Mouse (Mus musculus) embryo, embryonic 10.5 days (tissue): Measurements from ENCODE around the gene 5730596B20Rik.

Experiments used
- DNase-seq: peaks from one replicate; pipeline ENCODE4 v3.0.0-alpha.2; 2015; ENCODE audit warnings: low spot score

The 5730596B20Rik gene

DNA sequence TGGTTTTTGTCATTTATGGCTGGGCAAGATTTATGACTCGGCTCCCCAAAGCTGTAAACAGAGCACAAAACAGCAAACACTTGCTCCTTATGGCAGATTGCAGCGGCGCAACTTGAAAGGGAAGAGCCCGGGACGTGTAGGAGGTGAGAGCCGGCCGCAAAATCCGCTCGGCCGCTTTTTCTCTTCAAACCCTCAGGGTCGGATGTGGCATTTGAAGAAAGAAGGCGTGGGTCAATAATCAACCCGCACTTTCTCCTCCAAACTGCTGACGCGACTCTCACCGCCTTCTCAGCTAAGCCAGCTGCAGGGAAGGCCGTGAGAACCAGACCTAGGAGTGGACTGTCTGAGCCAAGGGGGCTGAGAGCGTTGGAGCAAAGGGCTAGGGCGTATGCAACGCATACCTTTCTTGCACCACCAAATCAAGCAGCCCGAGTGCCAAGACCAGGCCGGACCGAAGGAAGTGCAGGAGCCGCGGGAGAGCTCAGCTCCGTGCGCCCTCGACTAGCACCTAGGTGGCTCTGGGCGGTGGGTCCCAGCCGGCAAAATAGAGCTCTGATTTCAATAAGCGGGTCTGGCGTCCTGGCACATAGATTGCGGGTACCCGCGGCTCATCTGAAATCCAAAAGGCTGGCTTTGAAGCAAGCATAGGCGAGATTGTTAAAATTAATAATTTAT, at the start of gene 5730596B20Rik:
Gene 5730596B20Rik, plus strand, starts transcription at position 438 of the 675 bp plus-strand sequence.
- DNase-seq, result peak; percentile 87

DNA sequence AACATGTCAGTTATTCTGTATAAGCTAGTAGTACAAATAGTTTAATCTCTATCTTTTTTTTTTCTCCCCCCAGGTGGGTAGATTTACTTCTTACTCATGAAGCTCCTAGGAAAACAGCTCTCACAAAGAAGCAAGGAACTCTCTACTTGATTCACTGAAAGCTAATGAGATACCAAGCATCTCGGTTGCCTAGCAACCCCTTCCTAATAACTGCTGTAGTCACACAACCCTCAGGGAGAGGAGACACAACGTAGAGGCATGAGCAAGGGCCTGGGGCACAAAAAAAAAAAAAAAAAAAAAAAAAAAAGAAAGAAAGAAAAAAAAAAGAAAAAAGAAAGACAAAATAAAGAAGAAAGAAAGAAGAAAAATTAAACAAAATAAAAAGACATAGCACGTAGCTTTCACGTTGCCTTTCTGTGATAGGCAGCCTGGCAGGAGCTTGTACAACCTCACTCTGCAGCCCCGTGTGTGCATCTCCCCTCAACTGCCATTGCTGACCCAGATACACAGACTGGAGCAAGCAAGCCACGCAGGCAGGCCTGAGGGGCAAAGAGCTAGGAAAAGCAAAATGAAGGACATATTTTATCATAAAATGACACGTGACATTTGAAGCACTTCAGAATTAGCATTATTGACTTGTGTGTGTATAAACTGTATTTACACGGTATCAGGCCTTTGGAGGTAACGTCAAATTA, 39.3 kb upstream of the 5730596B20Rik start:
- peak; percentile 83 for DNase-seq

DNA sequence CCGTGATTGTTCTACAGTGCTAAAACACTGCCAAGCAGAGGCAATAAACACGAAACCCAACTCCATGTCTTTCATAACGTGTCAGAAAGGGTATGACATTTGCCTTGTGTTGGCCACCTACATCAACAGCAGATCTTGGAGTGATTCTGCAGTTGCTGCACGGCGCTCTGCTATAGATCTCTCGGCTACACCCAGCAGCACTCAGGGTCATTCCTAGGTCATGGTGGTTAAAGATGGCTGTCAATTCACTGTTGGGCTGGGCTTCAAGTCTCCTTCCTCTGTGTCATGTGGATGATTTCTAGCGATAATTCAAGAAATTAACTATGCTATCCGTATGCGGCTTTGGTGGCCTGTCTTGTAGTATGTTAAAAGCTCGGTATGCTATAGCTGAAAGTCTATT, 38.7 kb upstream of the 5730596B20Rik start:
- peak; percentile 60 for DNase-seq

DNA sequence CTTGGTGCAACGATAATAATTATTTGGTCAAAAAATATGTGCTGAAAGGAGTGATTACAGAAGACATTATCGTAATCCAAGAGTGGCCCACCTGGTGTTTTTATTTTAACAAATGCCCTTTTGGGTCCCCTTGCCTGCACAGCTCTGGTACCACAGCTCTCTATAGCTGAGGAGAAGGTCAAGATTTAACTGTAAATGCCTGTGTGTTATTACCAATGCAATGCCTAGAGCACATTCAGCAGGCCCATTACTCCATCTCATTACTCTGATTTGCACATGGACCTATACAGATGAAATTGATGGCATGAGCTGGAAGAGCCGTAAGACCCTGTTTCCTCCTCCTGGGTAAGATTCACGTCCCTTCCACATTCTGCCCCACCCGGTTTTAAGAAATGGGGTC, 38.2 kb upstream of the 5730596B20Rik start:
- no peak for DNase-seq

DNA sequence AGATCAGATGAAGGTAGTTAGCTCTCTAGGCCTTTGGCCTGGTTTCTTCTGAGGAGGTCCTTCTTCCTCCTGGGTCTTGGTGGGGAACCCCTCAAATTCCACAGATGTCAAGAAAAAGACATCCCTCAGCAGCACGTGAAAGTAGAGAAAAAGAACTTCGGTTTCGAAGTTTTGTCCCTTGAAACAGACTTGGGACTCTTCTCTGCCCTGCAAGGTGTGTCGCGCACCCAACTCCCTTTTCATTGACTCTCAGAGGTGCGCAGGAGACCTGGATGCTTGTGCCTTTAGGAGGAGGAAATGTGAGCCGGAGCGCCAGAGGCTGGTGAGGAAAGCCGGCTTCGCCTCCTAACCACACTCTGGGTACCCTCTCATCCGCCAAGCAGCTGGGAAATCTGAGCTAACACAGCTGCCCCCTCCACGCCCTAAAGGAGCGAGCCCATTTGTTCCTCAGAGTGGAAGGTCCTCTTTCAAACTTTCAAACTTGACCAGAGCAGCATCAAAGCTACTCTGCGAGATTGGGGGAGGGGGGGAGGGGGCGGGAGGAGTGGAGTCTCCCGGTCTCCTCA, 26.8 kb upstream of the 5730596B20Rik start:
- DNase-seq, result peak; percentile 76

DNA sequence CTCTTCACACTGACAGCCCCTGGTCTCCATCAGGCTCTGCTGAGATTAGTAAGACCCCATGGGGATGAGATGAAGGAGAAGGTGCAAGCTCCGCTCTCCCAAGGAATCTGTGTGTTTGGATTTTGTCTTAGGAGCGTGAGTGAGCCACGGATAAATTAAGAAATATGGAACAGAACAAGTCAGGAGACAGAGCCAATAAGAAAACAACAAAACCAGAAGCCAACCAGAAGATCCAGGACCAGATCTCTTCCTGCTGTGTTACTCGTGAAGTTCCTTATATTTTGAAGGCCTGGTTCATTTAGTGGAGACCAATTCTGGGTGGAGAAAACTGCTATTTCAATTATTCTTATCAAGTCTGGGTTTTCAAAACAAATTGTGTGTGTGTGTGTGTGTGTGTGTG, 25.7 kb upstream of the 5730596B20Rik start:
- DNase-seq, result peak; percentile 47

DNA sequence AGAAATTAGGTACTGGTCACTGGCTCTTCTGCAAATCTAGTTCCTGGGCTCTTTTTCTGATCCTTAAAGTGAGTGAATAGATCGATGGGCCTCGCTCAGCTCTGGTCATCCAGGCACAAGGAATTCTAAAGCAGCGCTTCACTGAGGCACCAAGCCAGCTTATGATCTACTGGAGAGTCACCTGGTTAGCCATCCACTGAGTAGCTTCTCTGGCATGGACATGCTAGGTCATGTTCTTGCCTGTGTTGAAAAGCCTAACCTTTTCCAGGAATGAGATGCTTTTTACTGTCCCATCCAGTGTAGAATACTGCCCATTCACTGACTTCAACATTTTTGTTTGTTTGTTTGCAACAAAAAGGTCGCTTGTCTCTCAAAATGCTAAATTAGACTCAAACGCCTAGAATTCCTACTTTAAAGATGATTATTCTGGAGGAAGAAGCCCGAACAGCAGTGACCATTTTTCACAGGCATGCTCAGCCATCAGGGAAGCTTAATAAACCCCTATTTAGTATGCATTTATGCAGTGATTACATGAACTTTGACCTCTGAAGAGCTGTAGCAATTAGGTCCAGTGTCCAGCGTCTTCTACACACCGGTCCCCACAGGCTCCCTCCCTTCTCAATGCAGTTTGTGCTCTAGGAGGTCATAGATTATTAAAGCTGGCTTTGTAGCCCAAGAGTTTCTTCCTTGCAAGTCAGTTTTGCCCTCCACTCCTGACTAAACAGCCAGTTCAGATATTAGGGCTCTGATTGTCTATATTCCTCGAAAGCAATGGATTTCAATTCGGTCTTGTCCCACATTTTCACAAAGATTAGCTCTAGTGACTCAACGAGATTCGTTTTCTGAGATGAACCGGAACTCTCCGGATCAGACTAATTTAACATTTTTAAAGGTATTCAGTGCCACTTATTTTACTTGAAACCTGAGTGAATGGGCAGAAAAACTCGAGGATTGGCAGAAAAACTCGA, 24.8 kb upstream of the 5730596B20Rik start:
- DNase-seq, result peak; percentile 60

DNA sequence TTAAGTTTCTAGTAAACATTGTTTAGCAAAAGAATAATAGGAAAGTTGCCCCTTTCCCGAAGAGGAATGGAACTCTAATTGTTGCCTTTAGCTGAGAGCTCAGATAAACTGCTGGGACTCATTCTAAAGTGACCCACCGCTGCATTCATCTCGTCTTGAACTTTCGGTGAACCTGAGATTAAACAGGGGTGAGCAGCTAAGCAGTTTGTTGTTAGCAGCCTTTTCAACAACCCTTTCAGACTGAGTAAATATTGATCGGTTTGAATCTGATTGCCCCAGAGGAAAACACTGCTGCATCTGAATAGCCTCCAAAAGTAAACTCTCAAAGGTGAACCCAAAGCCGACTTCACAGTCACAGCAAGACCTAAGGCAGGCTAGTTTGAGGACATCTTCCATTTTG, 24.0 kb upstream of the 5730596B20Rik start:
- DNase-seq, result peak; percentile 77

DNA sequence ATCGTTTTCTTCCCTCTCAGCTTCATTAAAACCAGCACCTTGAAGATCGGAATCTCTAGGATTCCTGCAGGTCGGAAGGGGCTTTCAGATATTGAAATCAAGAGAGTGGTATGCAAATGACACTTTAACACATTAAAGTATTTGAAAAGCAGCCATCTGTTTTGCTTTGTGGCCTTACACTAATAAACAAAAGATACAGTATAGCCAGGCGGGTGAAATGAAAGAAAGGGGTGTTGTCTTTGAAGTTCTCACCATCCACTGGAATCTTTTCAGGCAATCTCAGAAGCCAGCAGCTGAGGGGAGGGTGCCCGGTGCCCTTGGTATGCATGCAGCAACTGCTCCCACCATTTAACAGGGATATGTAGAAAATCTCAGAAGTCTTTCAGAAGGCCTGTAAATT, 23.3 kb upstream of the 5730596B20Rik start:
- DNase-seq, result no peak

DNA sequence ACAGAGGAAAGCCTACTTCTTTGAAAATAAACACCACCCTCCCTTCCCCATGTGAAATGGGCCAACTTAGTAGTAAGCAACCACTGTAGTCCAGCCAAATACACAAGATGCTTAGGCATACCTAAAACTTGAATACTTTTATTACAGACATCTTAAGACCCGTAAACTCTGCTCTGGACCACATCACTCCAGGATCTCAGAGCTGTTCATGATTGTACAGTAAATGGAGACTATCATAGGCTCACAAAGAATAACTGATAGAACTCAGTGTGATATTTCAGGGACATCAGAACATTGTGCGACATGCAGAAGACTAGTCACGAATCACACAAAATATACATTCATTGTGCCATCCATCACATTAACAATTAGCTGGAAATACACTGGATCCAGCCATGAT, 21.8 kb upstream of the 5730596B20Rik start:
- DNase-seq, result no peak

DNA sequence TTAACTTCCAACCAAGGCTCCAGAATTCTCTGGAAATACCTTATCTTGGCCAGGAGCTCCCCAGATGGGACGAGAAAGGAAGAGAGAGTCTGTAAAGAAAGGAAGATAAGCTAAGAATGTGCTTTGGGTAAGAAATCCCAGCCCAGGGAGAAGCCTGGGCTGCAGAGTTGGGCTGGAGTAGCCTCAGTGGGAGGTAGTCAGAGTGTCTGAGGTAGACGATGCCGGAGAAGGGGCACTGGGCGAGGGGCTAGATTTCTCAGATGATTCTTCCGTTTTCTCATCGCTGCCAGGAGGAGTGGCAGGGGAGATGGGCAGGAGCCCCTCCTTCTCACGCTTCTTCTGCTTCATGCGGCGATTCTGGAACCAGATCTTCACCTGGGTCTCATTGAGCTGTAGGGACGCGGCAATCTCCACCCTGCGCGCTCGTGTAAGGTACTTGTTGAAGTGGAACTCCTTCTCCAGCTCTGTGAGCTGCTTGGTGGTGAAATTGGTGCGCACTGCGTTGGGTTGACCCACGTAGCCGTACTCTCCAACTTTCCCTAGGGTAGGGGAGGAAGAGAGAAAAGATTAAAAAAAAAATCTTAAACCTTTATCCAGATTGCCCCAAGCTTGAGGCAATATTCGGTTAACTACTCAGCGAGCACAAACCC, 20.6 kb upstream of the 5730596B20Rik start:
- DNase-seq, result peak; percentile 31

DNA sequence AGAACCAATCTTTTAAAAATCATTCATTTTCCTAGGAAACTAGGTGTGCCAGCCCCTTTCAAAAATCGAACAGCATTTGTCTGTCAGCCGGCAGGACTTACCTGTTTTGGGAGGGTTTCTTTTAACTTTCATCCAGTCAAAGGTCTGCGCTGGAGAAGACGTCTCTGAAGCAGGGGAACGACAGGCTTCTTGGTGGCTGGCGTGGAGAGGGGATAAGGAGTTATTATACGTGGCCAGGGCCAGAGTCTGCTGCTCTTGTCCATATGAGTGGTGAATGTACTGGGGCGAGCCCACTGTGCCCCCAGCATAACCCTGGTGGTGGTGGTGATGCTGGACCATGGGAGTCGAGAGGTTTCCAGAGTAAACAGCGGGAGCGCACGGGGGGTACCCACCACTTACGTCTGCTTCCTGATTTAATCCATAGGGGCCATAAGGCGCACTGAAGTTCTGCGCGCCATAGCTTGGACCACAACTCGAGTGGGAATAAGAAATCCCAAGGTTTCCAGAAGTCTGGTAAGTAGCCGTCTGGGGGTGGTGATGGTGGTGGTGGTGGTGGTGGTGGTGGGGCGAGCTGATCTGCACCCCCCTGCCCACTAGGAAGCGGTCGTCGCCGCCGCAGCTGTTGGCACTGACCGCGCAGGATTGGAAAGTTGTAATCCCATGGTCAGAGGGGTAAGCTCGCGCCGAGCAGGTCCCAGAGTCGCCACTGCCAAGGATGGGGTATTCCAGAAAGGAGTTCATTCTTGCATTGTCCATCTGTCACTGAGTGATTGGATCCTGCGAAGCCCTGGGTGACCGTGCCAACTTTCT, 19.6 kb upstream of the 5730596B20Rik start:
- peak; percentile 27 for DNase-seq

DNA sequence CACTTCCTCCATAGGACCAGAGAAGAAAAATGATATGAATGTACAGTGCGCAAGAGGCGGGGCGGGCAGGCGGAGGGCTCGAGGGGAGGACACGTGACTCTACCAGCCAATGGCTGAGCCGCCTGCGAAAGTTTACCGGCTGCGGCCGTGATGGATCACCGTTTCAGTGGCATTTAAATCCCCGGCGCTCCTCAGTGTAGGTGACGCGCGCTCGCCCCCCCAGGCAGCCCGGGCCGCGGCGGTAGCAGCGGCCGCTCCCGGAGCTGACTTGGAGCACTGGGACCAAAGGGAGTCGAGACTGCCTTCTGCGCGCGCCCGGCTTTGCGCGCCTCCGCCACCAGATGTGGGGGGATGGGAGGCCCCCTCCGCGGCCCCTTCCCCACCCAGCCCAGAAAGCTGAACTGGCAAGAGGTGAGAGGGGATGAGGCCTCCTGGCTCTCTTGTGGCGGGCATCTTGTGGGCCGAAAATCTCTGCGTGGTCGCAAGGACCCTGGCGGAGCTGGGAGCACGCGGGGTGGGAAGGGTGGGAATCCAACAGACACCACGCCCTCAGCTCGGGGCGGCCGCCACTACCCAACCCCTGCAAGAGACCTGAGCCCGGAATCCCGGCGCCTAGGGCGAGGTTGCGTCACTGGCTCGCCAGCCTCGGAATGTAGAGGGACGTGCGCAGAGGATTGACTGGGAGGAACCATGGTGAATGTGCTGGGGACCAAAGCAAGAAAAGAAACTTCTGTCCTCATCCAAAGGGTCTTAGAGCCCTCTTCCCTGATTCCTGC, 18.8 kb upstream of the 5730596B20Rik start, which contains the start of gene Hoxa1:
Gene Hoxa1, minus strand, starts transcription at position 42 of the 776 bp plus-strand sequence.
- peak; percentile 93 for DNase-seq

DNA sequence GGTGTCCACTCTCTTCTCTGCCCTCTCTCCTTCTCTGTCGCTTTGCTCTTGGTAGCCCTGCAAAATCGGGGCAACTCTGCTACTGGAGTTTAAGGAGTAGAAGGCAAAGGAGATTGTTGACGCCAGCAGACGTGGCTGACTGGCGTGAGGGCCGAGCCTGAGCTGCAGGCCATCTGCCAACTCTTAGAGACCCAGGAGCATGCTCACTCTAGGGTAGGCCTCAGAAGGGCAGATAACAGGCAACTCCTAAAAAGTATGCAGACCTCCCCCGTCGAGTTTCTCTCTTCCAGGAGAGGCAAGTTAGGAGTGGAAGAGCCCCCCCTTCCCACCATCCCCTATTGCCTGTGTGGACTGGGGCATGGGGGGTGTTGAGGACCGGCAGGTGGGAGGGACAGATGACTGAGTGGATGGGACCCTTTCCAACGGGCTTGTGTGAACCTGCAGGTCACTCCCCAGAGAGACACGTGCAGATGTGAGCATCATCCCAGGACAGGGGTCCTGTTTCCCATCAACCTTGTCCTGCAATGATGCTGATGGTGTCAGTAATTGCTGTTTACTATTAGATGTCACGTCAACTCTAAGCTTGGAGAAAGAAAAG, 18.0 kb upstream of the 5730596B20Rik start:
- DNase-seq, result peak; percentile 57

DNA sequence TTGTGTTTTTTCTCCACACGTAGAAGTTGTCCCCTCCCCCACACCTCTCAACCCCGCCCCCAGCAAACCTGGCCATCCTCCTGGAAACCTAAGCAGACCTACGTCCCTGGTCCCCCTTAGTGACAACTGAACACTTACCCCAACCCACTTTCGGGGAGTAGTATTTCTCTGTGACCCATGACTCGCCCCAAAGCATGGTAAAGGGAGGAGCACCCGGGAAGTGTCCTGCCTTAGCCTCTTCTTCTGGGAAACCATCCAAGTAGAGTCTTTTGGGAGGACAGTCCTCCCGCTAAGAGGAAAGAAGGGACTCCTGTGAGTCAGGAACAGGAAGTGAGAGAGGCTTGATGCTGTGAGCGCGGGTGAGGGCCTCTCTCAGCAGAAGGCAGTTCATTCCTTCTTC, 17.3 kb upstream of the 5730596B20Rik start:
- DNase-seq, result peak; percentile 52

DNA sequence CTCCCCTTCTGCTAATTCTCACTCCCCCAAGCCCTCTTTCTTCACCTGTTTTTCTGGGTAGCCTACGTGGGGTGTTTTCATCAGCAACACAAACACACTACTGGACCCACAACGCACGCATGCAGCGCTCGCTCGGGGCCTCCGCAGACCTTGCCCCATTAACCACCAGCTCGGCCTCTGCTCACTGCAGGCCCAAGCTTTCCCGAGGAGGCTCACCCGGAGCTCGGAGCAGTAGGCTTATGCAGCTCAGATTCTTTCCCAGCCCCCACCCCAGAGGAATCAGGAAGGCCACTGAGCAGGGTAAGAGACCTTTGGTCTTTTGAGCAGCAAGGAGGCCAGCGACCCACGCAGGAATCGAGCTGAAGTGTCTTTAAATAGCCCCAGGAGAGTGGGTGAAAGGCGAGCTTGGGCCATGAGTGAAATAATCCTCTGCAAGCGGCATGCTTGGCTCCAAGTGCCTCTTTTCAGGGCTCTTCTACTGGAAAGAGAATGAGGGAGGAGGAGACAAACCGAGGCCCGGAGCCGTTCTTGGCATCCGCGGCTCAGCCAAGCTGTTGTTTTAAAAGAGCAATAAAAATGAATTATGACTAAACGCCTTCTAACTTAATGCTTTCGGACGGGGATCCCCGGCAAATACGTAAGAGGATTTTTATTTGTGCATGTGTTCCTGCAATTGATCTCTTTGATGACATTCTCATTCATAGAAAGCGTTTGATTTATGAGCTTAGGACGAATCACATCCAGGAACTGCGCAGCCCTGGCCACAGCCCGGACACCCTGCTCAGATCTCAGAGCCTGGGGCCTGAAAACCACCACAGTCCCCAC, 16.6 kb upstream of the 5730596B20Rik start:
- DNase-seq, result peak; percentile 83

DNA sequence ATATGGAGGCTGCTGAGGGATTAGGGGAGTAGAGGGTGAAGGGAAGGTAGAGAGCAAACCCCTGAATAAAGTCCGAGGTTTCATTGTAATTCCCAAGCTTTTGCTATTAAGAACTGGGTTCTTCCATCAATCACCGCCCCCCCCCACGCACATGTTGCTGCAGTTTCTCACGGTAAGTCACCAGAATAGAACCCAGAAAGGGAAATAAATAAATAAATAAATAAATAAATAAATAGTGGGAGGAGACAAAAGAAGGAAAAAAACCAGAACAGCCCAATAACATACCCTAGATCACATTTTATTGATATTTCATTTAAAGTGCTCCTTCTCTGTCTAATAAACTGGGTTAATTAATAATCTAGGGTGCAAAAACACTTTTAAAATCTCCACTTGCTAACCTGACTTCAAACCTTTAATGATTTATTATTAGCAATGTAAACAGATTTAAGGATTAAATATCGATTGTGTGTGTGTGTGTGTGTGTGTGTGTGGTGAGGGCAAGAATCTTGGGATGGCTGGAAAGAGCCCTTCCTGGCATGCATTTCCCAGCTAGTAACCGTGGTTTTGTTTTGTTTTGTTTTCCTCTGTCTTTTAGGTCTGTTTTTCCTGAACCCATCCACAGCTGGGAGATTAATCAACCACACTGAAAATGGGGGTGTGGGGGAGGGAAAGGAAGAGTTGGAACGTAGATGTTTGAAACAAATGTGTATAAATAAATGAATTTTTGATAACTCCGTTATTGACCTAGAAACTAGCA, 15.8 kb upstream of the 5730596B20Rik start:
- peak; percentile 65 for DNase-seq

DNA sequence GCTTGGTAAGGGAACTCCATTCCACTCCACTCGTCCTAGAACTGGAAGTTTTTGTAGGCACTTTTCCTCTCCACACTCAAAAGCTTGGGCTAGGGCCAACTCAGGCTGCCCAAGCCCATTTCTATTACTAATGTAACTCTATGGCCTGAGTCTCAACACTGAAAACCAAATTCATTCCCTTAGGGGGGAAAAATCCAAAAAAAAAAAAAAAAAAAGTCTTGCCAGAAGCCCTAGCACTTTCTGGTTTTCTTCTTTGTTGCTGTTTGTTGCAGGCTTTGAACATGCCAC, 15.3 kb upstream of the 5730596B20Rik start:
- no peak for DNase-seq
